Mouse (Mus musculus) midbrain, embryonic 10.5 days (tissue): Measurements from ENCODE around the gene Rrp1b. TPM values are rescaled to one million over a fixed set of nuclear protein-coding genes. Genes with fewer than 3 reads are reported as not detected.
A peak's percentile ranks its signal among the peaks of the same experiment; 100 is the strongest.
"Not testable (repeated sequence)": the region's sequence is repeated elsewhere in the genome, so short reads cannot be mapped to it uniquely, and the experiment has no call there.

Experiments
- DNase-seq: peaks from one replicate; pipeline ENCODE4 v3.0.0-alpha.2; 2017; ENCODE audit warnings: low spot score
- H3K27ac ChIP-seq: fragments of 300-500 bp; sonication (generic); replicated peaks from 2 replicates; pipeline ENCODE4 v1.5.1; 2016; ENCODE audit warnings: mild to moderate bottlenecking
- H3K27me3 ChIP-seq: fragments of 300-500 bp; sonication (generic); 2 replicates; pipeline ENCODE4 v1.6.1; 2016; ENCODE audit warnings: low read depth, mild to moderate bottlenecking; ENCODE audit not compliant: poor library complexity, severe bottlenecking
- H3K36me3 ChIP-seq: fragments of 300-500 bp; sonication (generic); 2 replicates; pipeline ENCODE4 v1.6.1; 2016; ENCODE audit warnings: mild to moderate bottlenecking, moderate library complexity
- H3K4me1 ChIP-seq: fragments of 300-500 bp; sonication (generic); 2 replicates; pipeline ENCODE4 v1.6.1; 2016
- H3K4me3 ChIP-seq: fragments of 300-500 bp; sonication (generic); 2 replicates; pipeline ENCODE4 v1.5.1; 2016; ENCODE audit warnings: mild to moderate bottlenecking, moderate library complexity
- H3K9me3 ChIP-seq: fragments of 300-500 bp; sonication (generic); replicated peaks from 2 replicates; pipeline ENCODE4 v1.6.1; 2016; ENCODE audit warnings: mild to moderate bottlenecking
- WGBS: fragments of 180-500 bp; shearing (Covaris S2); methylation state at CpG from one replicate; pipeline ENCODE4 v1.1.7; 2016; 5-methylcytosine and 5-hydroxymethylcytosine counted together
- polyA plus RNA-seq: library from polyadenylated mRNA; unstranded; fragments of >200 nt; fragmentation: Nextera tagmentation; extraction: Ambion mirVana; gene quantifications from 2 replicates; pipeline ENCODE4 v1.2.1, GENCODE M21; 2016

Rrp1b gene
- polyA plus RNA-seq, 1 experiment from 2014 or later, result 102 TPM

DNA sequence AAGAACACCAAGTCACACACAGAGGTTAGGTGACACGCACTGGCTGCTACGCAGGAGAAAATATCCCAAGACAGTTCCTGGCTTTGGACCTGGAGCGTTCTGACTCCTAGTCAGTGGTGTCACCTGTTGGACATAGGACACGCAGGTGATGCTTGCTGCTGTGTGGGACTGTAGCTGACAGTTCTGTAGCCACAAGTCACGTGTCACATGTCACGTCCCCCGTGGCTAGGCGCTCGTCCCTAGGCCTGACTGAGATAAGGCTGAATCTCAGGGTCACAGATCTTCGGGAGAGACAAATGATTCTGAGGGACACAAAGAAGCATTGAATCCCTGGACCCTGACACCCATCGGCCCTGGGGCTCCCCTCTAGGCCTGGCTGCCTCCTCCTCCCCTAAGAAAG lies 32.5 kb downstream of the Rrp1b start:
- Histone ChIP-seq H3K9me3 (0 out of 2 replicates have a peak, but pooled peaks cover 7% of the 10 kb centered on the region), H3K4me1 (peaks cover 12% of the 10 kb centered on the region), H3K27ac (no peak overlapping the region), H3K4me3 (no peak overlapping the region), H3K36me3 (peaks cover 4% of the 10 kb centered on the region), H3K27me3 (no peaks in the 10 kb centered on the region)
- no peak for DNase-seq
- WGBS, result 94% methylated on average over 11 of the region's 11 CpGs

DNA sequence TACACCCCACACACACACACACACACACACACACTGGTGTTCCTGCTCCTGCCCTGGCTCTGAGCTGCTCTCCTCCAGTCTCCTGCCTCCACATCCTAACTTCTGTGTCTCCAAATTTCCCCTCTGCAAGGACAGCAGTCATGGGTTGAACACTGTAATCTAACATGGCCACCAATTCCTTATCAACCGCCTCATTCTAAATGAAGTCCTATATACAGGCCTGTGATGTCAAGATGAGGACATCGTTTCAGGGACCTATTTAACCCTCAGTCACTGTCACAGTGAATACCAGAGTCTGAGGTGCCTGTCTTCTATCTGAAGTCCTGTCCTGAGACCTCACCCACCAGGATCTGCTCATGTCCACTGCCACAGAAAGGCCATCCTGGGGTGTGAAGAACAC lies 32.9 kb downstream of the Rrp1b start:
- Histone ChIP-seq H3K27me3 (no peaks in the 10 kb centered on the region), H3K27ac (no peak overlapping the region), H3K4me1 (peaks cover 10% of the 10 kb centered on the region), H3K9me3 (0 out of 2 replicates have a peak, but pooled peaks cover 7% of the 10 kb centered on the region), H3K4me3 (no peak overlapping the region), H3K36me3 (peaks cover 2% of the 10 kb centered on the region)
- DNase-seq, result no peak
- WGBS, result 89% methylated on average over 2 of the region's 2 CpGs

GRCm38 (mm10) chr17:32073359-32073758 lies 37.5 kb downstream of the Rrp1b start:
- WGBS, result 5% methylated on average over 2 of the region's 2 CpGs
- no peaks in the 10 kb centered on the region for H3K27me3 ChIP-seq
- H3K36me3 ChIP-seq, result no peaks in the 10 kb centered on the region
- 0 out of 2 replicates have a peak overlapping the region, but pooled peaks have one; percentile 23 for H3K27ac ChIP-seq
- H3K9me3 ChIP-seq, result 0 out of 2 replicates have a peak, but pooled peaks cover 7% of the 10 kb centered on the region
- peaks cover 7% of the 10 kb centered on the region; the same call in 1 of the 2 replicates for H3K4me1 ChIP-seq
- DNase-seq, result peak; percentile 87
- H3K4me3 ChIP-seq, result no peak overlapping the region

DNA sequence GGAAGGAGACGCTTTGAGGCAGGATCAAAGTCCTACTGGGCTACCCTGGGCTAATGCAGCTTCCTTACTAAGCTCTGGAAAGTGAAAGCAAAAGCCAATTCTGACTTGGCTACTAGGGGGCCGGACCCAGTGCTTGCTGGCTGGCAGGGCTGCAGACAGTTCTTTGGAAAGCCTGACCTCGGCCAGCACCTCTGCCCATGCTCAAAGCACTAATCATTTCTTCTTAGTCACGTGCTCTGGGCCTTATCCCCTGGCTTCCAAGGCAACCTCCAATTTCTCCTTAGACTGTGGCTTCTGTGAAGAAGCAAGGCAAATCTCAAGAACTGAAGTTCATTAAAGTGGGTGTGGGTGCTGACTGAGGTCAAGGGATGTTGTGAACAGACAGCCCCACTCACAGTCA lies 38.8 kb downstream of the Rrp1b start:
- no peaks in the 10 kb centered on the region for H3K36me3 ChIP-seq
- no peak overlapping the region for H3K27ac ChIP-seq
- peaks cover 7% of the 10 kb centered on the region; the same call in 1 of the 2 replicates for H3K4me1 ChIP-seq
- no peak overlapping the region for H3K4me3 ChIP-seq
- 57% methylated on average over 4 of the region's 4 CpGs for WGBS
- DNase-seq, result no peak
- 0 out of 2 replicates have a peak, but pooled peaks cover 4% of the 10 kb centered on the region for H3K27me3 ChIP-seq
- 0 out of 2 replicates have a peak, but pooled peaks cover 6% of the 10 kb centered on the region for H3K9me3 ChIP-seq

GRCm38 (mm10) chr17:32075164-32075563 lies 39.3 kb downstream of the Rrp1b start:
- 0 out of 2 replicates have a peak, but pooled peaks cover 4% of the 10 kb centered on the region for H3K27me3 ChIP-seq
- peaks cover 7% of the 10 kb centered on the region; the same call in 1 of the 2 replicates for H3K4me1 ChIP-seq
- H3K9me3 ChIP-seq, result 0 out of 2 replicates have a peak, but pooled peaks cover under 1% of the 10 kb centered on the region
- 3% methylated on average over 2 of the region's 2 CpGs for WGBS
- H3K36me3 ChIP-seq, result no peaks in the 10 kb centered on the region
- DNase-seq, result peak; percentile 63
- no peak overlapping the region for H3K4me3 ChIP-seq
- no peak overlapping the region for H3K27ac ChIP-seq

DNA sequence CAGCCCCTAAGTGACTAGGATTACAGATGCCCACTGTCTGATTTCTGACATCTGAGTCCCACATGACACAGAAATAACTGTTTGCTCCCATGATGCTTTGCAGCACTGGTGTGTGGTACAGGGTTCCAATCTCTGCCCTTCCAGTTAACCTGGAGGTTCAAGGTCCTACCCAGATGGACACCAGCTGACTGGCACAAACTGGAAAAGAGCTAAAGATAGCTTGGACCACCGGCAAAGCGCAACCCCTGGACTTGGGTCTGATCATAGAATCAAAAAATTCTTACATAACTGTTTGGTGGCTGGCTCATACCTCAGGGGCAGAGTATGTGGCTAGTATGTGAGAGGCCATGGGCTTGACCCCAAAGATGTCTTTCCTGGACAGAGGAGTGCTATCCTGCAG lies 47.5 kb downstream of the Rrp1b start:
- H3K4me3 ChIP-seq, result no peak overlapping the region
- 0 out of 2 replicates have a peak, but pooled peaks cover 4% of the 10 kb centered on the region for H3K27me3 ChIP-seq
- DNase-seq, result no peak
- H3K36me3 ChIP-seq, result no peaks in the 10 kb centered on the region
- no peak overlapping the region for H3K27ac ChIP-seq
- no peaks in the 10 kb centered on the region for H3K9me3 ChIP-seq
- H3K4me1 ChIP-seq, result no peaks in the 10 kb centered on the region
- WGBS, result 92% methylated on average over 2 of the region's 2 CpGs

- Histone ChIP-seq H3K27me3 (no peaks in the 10 kb centered on the region), H3K36me3 (no peaks in the 10 kb centered on the region), H3K27ac (no peak overlapping the region), H3K9me3 (no peaks in the 10 kb centered on the region), H3K4me1 (peaks cover 19% of the 10 kb centered on the region), H3K4me3 (no peak overlapping the region)
- DNase-seq, result no peak
- 91% methylated on average over 2 of the region's 2 CpGs for WGBS
These were observed 51.2 kb downstream of the Rrp1b start for GRCm38 (mm10) chr17:32087069-32087468.

- DNase-seq, result no peak
- H3K36me3 ChIP-seq, result no peaks in the 10 kb centered on the region
- H3K4me3 ChIP-seq, result peak overlapping the region; percentile 50
- H3K4me1 ChIP-seq, result peaks cover 19% of the 10 kb centered on the region
- H3K27me3 ChIP-seq, result no peaks in the 10 kb centered on the region
- H3K9me3 ChIP-seq, result peaks cover 15% of the 10 kb centered on the region; the same call in 1 of the 2 replicates
- H3K27ac ChIP-seq, result peak overlapping the region; percentile 82
- 50% methylated on average over 1 of the region's 1 CpGs for WGBS
These were observed 55.1 kb downstream of the Rrp1b start for GRCm38 (mm10) chr17:32091032-32091363.

- H3K27me3 ChIP-seq, H3K36me3 ChIP-seq: not testable (repeated sequence)
- Histone ChIP-seq H3K27ac (peak overlapping the region; percentile 82), H3K4me3 (peak overlapping the region; percentile 50), H3K4me1 (peaks cover 19% of the 10 kb centered on the region), H3K9me3 (peaks cover 15% of the 10 kb centered on the region; the same call in 1 of the 2 replicates)
- WGBS, result 12% methylated on average over 15 of the region's 16 CpGs
- DNase-seq, result peak; percentile 86
These were observed 55.7 kb downstream of the Rrp1b start for GRCm38 (mm10) chr17:32091364-32092240.

DNA sequence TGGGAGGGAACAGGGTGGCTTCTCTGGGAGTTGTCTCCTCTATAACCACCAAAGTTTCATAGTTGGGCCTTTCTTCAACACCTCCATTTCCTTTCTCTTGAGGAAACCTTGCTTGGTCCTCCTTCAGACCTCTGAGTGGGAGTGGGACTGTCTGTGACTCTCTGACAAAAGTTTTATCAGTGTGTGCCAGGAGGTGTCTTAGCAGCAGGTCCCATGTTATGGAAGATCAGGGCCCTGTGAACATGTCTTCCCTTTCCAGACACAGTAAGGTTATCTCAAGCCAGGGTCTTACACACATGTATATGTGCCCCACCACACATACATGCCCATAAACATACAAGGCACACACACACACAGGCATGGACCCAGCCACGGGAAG lies 56.3 kb downstream of the Rrp1b start:
- Histone ChIP-seq H3K27me3 (no peaks in the 10 kb centered on the region), H3K9me3 (peaks cover 15% of the 10 kb centered on the region; the same call in 1 of the 2 replicates), H3K27ac (no peak overlapping the region), H3K4me1 (peaks cover 19% of the 10 kb centered on the region), H3K4me3 (no peak overlapping the region), H3K36me3 (no peaks in the 10 kb centered on the region)
- DNase-seq, result no peak
- WGBS, result 85% methylated on average over 1 of the region's 1 CpGs

DNA sequence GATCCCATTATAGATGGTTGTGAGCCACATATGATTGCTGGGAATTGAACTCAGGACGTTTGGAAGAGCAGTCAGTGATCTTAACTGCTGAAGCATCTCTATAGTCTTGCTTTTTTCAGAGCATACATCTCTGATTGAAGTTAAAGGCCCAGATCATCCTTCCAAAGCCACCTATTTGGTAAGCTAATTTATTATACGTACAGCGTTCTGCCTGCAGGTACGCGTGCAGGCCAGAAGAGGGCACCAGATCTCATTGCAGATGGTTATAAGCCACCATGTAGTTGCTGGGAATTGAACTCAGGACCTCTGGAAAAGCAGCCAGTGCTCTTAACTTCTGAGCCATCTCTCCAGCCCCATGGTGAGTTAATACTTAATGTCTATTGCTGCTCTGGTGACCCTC lies 57.0 kb downstream of the Rrp1b start:
- H3K36me3 ChIP-seq, result no peaks in the 10 kb centered on the region
- H3K4me1 ChIP-seq, result peaks cover 19% of the 10 kb centered on the region
- 82% methylated on average over 5 of the region's 5 CpGs for WGBS
- H3K27ac ChIP-seq, result no peak overlapping the region
- H3K4me3 ChIP-seq, result no peak overlapping the region
- peaks cover 15% of the 10 kb centered on the region; the same call in 1 of the 2 replicates for H3K9me3 ChIP-seq
- DNase-seq, result no peak
- peaks cover 5% of the 10 kb centered on the region; the same call in 1 of the 2 replicates for H3K27me3 ChIP-seq

DNA sequence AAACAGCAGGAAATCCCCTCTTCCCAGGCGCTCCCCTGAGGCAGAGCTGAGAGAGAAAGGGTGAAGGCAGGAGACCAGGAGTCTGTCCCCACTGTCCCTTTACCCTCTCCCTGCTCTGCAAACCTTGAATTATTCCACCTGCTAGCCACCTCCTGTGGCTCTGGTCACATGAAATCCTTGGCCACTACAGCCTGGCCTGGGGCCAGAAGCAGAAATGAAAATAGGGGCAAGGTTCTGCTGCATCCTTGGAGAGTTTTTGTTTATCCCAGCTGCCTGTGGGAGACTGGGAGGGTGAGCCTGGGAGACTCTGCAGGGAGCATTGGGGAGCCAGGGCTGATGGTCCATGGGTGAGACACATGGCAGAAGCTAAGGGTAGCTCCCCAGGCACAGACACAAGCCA lies 61.8 kb downstream of the Rrp1b start:
- Histone ChIP-seq H3K27ac (no peak overlapping the region), H3K4me1 (peaks cover 13% of the 10 kb centered on the region), H3K9me3 (peaks cover 15% of the 10 kb centered on the region; the same call in 1 of the 2 replicates), H3K36me3 (no peaks in the 10 kb centered on the region), H3K27me3 (peaks cover 49% of the 10 kb centered on the region), H3K4me3 (no peak overlapping the region)
- WGBS, result 50% methylated on average over 1 of the region's 1 CpGs
- DNase-seq, result no peak

- DNase-seq, H3K4me3 ChIP-seq, H3K27ac ChIP-seq, H3K36me3 ChIP-seq, H3K9me3 ChIP-seq: not testable (repeated sequence)
- whole genome bisulfite sequencing, result 84% methylated on average over 6 of the region's 6 CpGs
- Histone ChIP-seq H3K27me3 (peaks cover 49% of the 10 kb centered on the region), H3K4me1 (peaks cover 13% of the 10 kb centered on the region)
These were observed 63.0 kb downstream of the Rrp1b start for GRCm38 (mm10) chr17:32098905-32099304.
